Mouse (Mus musculus) C2C12 (cell line): Measurements from ENCODE around the gene Zfp819.

ENCODE experiments used
- CTCF ChIP-seq: IDR thresholded peaks from one replicate; pipeline ENCODE4 v1.5.1; 2011; ENCODE audit not compliant: control insufficient read depth, insufficient read depth, insufficient read length
- MAX ChIP-seq: IDR thresholded peaks from one replicate; pipeline ENCODE4 v1.6.1; 2011; ENCODE audit warnings: mild to moderate bottlenecking, control low read depth

DNA sequence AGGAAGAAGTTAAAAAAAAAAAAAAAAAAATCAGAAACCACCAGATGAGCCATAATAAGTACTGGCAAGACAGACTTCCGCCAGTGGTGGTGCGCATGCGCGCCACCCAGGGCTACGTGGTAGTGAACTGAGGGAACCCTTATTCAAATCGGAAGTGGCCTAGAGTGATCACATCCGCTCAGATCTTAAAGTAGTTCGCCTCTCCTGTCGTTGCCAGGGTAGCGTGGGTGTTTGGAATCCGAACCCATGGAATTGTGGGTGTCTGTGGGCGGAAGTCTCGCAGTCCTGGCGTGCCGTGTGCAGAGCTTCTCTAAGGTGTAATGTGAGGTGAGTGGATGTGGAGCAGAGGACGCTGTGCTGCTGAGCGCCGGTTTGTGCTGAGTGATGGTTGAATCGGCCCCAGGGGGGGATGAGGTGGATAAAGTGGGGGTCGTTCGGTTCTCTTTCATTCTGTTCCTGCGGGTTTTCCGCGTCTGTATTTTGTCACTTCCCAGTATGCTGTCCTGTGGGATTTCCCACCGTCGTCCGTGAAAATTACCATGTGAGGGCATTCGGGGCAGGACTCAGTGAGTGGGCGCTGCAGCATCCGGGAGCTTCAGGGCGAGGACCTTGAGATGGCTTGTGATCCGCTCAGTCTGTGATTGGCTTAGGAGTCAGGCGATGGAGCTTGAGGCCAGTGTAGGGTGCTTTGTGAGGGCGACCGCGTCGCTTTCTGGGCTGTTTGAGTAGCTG is 27.4 kb upstream of the Zfp819 start, which contains the start of gene Zfp719:
- no peak for TF ChIP-seq CTCF
- no peak for TF ChIP-seq MAX
